Mouse (Mus musculus) urinary bladder, postnatal 36 days (tissue): ENCODE measurements around the gene Zfp945.
"Not testable (repeated sequence)": the region's sequence is repeated elsewhere in the genome, so short reads cannot be mapped to it uniquely, and the experiment has no call there.

Source experiments
- DNase-seq, 2 experiments: peaks; one replicate each; pipeline ENCODE4 v3.0.0; 2022; ENCODE audit warnings: low spot score in 2 of 2, mixed read lengths in 1 of 2

The Zfp945 gene

DNA sequence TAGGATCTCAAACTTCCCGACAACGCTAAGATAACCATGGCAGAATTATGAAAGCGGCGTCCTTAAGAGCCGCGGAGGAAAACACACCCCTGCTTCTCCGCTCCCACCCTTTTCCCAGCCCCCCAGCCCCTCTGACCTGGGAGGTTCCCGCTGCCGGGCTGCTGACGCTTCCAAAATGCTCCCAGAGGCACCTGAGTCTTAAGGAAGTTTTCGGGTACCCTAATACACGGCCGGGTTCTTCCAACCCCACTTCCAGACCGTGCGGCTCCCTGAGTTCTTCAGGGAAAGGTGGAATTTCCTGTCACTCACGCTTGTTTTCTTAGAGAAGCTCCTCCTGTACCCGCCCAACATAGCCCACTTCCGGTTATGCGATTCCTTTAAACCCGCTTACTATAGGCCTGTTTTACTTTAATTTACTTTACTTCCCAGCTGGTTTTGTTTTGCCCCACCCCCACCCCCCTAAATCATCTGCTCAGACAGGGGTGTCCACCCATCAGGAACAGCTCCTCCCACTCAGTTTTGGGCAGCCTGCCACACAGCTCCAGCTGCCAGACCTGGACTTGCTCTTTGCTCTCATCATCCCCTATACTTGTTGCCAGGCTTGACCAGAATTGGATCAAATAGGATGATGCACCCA, at the start of gene Zfp945:
Gene Zfp945 (minus strand): TSS at position 290 of the 637 bp plus-strand sequence.
- DNase-seq = peak; percentile 48 to 79

DNA sequence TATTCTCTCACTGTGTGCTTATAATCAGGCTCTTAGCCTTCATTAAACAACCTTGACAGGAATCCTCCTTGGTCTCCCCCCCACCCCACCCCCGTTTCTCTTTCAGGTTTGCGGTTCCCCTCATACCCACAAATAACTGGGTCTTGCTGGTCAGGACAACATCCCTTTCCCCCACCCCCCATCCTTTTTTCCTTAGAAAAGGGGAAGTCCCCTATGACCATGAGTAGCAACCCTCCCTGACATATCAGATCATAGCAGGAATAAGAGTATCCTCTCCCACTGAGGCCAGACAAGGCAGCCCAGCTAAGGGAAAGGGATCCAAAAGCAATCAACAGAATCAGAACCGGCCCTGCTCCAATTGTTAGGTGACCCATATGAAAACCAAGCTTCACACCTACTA, 21.4 kb upstream of the Zfp945 start:
- no peak for DNase-seq

DNA sequence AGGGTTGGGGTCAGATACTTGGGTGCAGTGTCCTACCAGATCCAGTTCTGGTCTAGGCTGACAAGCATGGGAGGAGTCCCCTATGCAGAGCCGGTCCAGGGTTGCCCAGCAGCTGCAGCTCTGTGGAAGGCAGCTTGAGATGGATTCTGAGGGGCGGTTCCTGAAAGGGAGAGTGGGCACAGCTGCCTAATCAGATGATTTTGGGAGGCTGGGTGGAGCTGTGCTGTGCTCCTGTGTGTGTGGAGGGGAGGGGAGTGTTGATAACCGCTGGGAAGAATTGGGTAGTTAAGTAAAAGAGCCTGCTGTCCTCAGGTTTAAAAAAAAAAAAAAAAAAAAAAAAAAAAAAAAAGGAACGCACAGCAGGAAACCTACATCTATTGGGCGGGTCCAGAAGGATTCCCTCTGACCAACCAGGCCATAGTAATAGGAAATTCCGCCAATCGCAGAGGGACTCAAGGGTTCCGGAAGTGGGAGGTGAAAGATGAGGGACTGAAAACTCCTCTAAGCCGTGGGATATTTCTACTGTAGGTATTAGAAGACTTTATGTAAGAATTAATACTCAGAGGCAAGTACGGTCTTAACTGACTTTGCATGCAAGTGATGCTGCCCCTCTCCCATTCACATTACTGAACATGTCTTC, 17.2 kb upstream of the Zfp945 start:
- DNase-seq = no peak

DNA sequence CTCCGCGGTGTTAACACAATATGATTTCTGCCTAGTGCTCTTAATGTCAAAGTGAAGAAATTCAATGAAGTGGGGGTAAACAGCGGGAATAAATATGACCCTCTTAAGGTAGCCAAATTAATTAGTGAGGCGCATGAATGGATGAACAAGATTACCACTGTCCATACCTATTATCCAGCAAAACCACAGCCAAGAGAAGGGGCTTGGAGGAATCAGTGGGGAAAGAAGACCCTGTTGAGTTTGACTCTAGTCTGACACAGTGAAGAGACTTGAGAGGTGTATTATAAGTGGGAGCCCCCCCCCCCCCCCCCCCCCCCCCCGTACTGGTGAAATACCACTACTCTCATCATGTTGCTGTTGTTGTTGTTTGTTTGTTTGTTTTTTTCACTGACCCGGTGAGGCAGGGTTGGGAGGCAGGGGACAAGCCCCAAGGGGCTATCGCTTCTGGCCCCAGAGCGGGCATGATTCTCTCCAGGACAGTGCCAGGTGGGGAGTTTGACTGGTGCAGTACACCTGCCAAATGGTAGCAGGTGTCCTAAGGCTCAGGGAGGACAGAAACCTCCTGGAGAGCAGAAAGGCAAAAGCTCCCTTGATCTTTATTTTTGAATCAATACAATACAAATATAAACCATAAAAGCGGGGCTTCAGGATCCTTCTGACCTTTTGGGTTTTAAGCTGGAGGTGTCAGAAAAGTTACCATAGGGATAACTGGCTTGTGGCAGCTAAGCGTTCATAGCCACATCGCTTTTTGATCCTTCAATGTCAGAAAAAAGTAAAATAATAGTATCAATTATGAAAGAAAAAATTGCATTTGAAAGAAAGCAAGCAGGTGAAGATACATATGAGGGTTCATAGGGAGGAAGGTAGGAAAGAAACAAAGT, 10.7 kb upstream of the Zfp945 start:
- DNase-seq = no peak

DNA sequence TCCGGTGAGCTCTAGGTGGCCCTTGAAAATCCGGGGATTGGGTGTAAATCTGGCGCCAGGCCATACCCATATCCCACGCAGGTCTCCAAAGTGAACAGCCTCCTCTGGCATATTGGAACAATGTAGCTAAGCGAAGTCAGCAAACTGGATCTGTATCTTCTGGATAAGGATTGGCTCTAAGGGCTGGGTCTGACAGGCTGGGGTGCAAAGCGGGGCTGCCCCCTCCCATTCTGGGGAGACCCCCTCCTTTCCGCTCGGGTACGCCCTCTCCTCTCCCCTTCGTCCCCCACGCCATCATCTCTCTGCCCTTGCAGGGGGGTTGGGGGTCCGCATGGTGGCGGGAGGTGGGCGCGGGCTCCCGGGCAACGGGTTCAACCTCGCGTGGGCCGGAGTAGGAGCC, 9.4 kb upstream of the Zfp945 start:
- no peak for DNase-seq

DNA sequence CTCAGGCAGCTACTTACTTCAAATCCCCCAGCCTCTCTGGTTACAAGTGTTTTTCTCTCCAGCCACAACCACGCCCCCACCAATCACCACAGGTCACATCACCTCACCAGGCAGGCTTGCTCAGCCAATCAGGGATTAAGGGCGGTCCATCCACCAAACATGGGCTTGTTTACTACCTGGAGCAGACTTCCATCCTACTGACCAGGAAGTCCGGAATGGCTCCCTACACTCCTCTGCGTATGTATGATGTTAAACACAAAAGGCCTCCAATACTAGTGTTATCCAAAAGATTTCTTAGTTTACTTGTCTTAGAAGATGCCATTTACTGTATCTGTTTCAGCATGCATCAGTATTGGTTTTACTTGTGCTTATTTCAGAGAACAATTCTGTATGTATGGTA, 8.6 kb upstream of the Zfp945 start:
- DNase-seq = not testable (repeated sequence)

DNA sequence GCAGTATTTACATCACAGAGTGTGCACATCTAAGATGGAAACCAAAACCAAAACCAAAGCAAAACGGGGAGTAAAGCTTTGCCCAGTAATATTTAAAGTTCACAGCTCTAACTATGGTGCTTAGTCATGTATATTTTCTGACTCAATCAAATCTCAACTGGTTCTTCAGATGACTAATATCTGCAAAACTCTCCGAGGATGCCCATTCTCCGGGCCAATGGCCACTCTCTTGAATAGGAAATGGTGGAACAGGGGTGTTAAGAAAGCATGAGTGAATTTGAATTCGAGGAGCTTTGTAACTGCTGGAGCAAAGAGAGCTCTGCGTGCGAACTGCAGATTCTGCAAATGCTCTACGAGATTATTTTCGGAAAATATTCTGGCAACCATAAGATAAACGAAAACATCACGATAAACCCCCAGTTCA, 501 bp downstream of the Zfp945 start:
- DNase-seq = peak; percentile 7 to 11

DNA sequence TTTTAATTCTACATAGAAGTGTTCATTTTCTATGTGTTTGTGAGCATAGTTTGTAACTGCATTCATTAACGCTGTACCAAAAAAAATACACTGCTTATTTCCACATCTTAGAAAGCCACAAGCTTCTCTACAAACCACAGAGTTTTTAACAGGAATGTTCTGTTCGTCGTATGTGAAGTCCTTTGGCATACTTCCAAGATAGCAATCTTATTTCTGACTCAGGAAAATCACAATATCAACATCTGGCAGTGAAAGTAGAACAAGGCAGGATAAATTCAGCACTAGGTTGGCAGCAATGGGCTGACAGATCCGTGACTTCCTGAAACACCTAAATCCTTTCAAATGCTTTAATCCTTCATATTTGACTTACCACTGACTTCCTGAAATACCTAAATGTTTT, 45.8 kb downstream of the Zfp945 start:
- DNase-seq = no peak

DNA sequence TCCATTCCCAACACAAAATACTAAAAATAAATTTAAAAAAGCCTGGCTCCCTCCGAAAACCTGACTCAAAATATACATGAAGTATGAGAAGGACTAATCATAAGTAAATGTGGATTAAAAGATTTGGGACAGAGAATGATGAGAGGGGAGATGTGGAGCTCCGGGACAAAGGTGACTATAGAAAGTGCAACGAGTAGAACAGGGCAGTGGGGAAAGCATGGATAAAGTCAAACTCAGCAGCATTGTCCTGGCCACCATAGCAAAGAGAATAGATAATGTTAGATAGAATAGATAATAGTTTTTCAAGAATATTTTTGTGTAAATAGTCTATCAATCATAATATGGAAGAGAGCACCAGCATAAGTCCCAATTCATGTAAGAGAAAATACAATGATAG, 48.7 kb downstream of the Zfp945 start:
- no peak for DNase-seq

DNA sequence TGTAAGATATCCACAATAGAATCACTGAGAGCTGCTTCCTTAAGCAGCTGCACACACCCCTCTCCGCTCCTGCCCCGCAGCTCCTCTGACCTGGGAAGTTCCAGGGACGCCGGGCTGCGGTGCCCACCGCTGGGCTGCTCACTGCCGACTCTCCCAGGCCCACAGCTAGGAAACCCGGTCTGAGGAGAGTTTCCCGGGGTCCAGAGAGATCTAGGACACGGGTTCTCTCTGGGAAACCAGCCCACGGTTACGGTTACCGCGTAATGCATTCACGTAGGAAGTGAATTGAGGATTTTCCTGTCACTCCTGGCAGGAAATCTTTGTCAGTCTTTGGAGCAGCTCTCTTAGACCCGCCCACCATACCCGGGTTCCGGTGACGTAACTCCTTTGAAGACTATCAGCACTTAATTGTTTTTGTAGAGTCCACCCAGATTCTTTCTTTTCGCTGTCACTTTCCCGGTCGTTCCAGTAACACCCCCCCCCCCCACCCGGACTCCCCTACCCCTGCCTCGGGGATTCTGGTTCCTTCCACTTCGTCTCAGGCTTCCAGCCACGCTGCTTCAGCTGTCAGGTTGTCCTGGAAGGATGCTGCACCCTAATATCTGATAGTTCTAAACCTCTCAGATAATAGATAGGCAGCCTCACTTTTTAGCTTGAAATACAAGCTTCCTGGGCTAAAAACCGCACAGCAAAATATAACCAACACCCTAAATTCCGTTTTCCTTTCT, 49.3 kb downstream of the Zfp945 start:
- DNase-seq = peak; percentile 43

DNA sequence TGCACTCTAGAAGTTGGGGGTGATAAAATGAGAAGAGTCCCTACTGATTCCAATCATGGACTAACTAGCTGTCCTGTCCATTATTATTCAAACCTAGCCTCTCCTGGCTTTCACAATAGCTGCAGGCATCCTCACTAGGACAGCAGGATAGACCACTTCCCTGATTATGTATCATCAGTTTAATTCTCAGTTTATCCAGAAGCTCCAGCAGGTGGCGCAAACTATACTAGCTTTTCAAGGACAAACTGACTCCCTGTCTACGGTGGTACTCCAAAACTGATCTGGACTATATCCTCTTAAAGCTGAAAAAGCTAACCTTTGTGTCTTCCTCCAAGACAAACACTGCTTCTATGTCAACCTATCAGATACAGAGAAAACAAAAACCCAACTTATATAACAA, 67.2 kb downstream of the Zfp945 start:
- no peak for DNase-seq
